Mouse (Mus musculus) T-helper 2 cell (primary cell): ENCODE measurements at regions not wholly inside any gene's neighbourhood (a gene's known extent, or its start where the extent isn't known, plus 50 kb on each side); places are given as distances from the start of the nearest gene placed in this dataset.
"Not testable (repeated sequence)": the region's sequence is repeated elsewhere in the genome, so short reads cannot be mapped to it uniquely, and the experiment has no call there.

ENCODE experiments used
- in situ Hi-C: fragments of 300-600 bp; cut with MboI, MseI; formaldehyde crosslinking; loops from one replicate; pipeline ENCODE4 v1.15.1; 2025; ENCODE audit warnings: high pct_unique_total_duplicates

DNA sequence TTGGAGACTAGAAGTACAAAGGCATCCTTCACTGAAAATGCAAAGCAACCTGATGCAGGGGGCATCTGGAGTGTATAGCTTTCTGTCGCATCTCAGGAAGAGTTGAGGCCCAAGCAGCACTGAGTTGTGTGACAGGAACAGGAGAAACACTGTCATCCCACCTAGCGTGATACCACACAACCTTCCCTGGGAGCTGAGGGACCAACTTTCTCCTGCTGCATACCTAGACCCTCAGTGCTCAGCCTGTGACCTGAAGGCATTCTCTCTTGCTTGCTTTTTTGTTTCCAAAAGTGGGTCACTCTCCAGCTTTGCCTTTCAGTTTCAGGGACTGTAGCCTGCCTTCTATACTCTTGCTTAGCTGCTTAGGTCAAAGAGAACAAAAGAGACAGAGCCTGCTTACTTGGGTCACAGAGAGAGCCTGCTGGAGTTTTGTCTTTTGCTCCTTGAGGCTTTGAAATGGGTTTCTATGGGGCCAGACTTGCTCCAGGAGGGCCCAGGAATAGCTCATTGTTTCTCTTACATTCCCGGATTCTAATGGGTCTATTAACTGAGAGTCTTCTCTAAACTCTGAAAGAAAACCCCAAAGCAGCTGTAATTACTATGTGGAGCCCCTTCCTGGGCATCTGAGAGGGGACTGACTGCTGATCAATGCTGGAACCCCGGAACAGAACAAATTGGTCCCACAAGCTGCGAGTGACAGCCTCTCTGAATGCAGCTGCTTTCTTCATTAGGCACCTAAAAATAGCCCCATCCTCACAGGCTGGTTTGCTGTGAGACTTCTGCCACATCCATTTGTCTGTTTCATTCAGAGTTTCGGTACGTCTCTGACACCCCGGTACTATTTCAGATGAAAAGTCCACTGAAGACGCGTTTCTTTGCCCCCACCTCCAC lies 73.9 kb upstream of the Atxn1 start:
- in situ Hi-C loops, result no loop called here

DNA sequence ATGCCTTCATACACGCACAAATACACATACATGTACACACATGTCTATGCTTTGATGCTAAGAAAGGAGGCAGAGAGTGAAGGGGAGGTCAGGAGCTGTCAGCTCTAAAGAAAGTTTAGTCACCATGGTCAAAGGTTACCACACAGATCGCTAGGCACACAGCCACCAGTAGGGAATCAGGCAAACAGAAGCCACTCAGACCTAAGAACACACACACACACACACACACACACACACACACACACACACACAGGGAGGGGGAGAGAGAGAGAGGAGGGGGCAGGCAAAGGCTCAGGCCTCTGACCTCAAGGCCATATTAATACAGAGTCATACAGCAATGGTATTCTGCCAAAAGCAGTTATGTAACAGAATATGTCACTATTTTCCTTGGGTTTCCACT lies 67.5 kb upstream of the Atxn1 start:
- in situ Hi-C loops, result no loop called here

DNA sequence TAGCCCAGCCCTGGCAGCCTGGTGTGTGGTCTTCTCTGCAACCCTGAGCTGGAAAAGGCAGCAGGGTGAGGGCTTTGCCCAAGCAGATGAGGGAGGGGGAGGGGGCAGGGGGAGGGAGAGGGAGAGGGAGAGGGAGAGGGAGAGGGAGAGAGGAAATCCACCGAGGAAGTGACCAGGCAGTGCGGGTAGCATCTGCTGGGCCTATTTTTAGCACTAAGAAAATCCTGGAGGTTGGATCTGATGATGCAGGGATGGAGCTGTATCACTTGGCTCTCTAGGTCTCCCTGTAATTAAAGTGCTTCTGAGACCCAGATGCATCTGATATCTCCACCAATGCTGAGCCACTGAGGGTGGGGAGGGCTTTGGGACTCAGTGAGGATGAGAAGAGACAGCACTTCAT lies 61.2 kb upstream of the Atxn1 start:
- in situ Hi-C loops, result no loop called here

DNA sequence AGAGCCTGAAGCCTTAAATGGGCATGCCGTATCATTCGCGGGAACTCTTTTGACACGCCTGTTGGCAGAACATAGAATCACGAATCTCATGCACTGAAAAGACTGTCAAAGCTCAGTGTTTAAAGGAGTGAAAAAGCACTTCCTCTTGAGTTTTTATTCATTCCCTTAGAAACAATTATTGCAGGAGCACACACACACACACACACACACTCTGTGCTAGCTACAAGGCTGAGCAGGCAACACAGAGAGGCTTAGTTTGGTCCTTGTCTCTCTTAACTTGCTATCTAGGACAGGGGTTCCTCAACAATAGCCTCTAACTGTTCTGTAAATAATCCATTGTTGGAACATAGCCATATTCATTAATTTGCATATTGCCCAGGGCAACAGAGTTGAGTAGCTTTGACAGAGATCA lies 58.8 kb upstream of the Atxn1 start:
- in situ Hi-C loops, result no loop called here

DNA sequence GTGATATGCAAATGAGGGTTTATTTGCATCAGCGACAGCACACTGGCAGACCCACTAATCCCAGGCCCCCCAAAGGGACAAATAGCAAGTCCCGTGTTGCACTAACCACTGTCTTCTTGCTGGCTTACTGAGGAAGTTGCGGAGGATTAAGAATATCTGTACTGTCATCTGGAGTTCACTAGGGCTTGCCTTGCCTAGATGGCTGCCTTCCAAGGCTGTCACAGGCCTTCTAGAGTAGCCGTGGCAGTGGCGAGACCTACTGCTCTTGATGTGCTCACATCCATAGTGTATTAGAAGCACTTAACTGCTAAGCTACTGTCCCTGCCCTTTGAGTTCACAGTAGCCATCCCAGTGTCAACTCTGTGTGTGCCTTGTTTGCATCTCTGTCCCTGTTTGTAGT lies 58.4 kb upstream of the Atxn1 start:
- in situ Hi-C loops, result no loop called here

DNA sequence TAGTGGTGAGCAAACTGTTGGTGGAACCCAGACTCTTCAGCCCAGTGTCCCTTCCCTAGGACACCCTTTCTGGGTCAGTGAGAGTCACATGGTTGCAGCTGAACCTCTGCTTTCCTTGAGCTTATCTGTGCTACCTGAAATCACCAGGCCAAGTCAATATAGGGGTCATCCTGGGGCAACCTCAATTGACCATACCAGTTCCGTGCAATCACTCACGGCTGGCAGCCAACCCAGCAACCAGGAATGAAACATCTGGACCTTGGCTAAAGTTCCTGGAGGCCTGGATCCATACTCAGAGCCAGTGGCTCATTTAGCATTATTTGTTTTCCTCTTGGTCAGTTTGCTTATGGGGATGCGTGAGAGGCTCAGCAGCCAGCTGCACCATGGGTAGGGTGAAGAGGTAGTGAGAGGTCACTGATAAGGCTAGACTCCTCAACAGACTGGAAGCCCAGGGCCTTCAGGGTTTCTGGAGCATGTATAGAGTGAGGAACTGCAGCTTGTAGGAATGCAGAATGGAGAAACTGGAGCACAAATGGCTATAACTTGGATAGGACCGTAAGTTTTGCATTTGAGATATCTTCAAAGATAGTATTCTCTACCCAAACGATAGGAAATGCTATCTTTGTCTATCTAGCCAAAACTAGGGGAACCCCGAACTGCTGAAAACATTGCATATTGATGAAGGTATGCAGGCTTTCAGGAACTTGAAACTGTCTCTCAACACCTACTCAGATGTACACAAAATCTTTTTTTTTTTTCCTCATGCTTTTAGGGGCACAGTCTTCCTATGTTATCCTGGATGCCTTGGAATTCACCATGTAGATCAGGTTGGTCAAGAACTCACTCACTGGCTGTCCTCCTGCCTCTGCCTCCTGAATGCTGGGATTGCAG lies 56.4 kb upstream of the Atxn1 start:
- in situ Hi-C loops, result no loop called here

DNA sequence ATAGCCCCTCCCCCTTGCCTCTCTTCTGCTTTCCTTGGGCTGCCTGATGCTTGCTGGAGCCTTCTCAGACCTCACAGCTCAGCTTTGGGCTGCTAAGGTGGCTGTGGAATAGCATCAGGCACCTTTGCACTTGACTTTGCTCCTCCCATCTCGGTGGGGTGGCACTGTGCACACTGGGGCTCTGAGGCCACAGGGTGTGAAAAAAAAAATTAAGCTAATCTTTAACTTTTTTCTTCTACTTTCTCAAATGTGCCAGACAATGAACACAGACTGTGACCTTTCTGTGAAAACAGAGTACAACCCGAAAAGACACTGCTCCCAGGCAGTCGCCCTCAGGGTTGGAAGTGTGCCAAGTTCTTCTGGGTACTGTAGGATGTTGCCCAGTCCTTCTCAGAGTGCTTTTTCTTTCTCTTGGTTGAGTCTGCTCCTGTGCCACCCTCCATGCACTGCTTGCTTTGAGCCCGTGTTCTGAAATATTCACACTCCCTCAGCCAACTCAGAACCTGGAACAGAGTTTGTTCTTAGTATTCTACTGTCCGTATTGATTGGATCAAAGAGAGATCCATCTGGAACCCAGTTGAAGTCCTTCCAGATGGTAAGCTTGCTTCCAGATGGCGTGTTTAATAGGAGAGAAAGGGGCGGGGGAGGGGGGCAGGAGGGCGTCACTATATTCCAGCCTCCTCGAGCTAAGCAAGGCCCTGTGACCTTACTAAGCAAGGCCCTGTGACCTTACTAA lies 54.8 kb upstream of the Atxn1 start:
- in situ Hi-C loops, result no loop called here

DNA sequence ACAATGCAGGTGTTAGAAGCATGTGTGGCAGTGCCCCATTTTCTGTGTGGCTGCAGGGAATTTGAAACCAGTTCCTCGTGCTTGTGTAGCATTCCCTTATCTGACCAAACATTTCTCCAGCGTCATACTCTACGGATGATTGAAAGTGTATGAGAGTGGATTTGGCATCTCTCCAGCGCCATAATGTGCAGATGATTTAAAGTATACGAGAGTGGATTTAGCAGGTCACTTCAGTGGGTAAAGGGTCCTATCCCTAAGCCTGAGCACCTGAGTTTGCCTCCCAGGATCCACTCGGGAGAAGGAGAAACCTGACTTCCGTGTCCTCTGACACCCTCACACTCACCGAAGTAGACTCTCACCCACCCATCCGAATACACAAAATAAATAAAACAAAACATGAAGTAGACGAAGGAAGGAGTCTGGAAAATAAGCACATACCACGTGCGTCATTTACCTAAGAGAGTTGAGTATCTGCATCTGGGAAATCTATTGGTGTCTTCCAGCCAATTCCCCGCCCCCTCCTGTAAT lies 54.2 kb upstream of the Atxn1 start:
- in situ Hi-C loops, result no loop called here

DNA sequence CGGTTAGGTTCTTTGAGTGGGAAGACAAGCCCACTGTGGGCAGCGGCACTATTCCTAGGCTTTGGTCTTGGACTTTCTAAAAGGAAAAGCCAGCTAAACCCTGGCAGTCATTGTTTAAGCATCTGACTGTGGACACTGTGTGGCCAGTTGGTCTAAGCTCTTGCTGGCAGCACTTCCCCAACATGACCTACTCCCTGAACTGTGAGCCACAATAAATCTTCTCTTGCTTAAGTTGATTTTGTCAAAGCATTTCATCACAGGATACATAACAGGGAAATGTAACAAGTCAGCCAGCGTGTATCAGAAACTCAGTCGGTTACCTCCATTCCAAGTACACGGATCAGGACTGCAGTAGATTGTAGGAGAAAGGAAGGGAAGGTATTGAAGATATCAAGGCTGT lies 52.9 kb upstream of the Atxn1 start:
- in situ Hi-C loops, result no loop called here

DNA sequence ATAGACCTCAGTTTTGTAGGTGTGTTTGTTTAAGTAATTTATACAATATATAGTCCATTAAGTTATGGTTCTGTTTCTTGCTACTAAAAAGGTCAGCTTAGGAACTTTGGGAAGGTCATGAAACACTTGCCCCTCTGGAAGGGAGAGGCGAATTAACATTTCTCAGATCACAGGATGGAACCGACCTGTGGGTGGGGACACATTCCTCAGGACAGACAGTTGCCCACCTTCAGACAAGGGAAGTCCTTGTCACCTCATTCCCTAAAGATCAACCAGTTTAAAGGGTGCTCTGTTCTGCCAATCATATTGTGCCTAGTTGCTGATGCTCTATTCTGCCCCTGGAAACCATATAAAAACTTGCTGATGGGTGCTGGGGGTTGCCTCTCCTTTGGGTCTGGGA lies 52.2 kb upstream of the Atxn1 start:
- in situ Hi-C loops, result not testable (repeated sequence)

DNA sequence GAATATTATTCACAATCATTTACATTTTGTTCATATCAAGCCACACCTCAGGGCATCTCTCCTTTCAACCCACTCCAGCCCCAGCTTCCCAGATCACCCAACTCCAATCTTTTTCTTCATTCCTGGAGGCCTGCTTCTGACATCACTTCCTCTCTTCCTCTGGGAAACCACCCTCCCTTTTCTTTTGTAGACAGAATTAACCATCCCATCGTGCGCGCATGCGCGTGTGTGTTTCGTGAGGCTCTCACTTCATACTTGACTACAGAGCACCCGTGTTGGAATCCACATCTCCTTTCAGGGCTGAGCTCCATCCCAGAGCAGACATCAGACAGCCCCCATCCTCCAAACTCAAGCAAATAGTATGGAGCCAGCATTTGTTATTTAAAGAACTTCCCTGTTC lies 50.4 kb upstream of the Atxn1 start:
- in situ Hi-C loops, result no loop called here

DNA sequence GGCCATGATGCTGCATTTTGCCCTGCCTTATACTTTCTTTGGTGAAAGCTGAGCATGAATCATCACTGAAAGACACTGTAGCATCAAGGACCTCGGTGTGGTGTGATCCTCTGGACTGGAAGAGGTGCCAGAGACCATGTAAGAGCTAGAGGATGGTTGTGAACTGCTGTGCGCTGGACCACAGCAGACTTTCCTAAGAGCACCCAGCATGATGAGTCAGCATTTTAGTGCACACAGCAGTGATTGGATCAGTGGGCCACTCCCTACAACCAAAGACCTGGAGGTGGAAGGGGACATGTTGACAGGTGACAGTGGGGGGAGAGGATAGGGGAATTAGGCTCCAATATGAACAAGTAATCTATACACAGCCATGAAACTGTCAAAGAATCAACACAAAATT lies 49.8 kb upstream of the Atxn1 start:
- in situ Hi-C loops, result no loop called here
